Mouse (Mus musculus): Measurements from ENCODE around the gene Fhad1. TPM values are rescaled to one million over a fixed set of nuclear protein-coding genes. Genes with fewer than 3 reads are reported as not detected.

Gene Fhad1
- polyA plus RNA-seq, 1 experiment: 2.1 TPM

GRCm38 (mm10) chr4:141860246-141860841 lies 154.5 kb downstream of the Fhad1 start:
- no peaks in the 10 kb centered on the region for H3K36me3 ChIP-seq (ENCODE audit: control insufficient read depth, insufficient read depth, low read length, poor library complexity, severe bottlenecking)
- H3K27me3 ChIP-seq (ENCODE audit: control insufficient read depth, insufficient read depth, low read length, poor library complexity, severe bottlenecking): no peaks in the 10 kb centered on the region
- H3K9me3 ChIP-seq (replicated peaks; ENCODE audit: control insufficient read depth, insufficient read depth, low read length, poor library complexity, severe bottlenecking): peaks cover 1% of the 10 kb centered on the region
- H3K9ac ChIP-seq (ENCODE audit: low read depth, poor library complexity, severe bottlenecking): no peak overlapping the region
- H3K27ac ChIP-seq (ENCODE audit: insufficient read depth, low read length): no peak overlapping the region
- no peaks in the 10 kb centered on the region for H3K4me1 ChIP-seq (ENCODE audit: control insufficient read depth, insufficient read depth, low read length)
- TF ChIP-seq POLR2A (IDR thresholded peaks at IDR 0.05; ENCODE audit: insufficient read depth, low read length): no peak
- H3K4me3 ChIP-seq (ENCODE audit: low read depth, low read length): no peak overlapping the region

- no peaks in the 10 kb centered on the region for H3K36me3 ChIP-seq (ENCODE audit: control insufficient read depth, insufficient read depth, low read length, poor library complexity, severe bottlenecking)
- H3K4me1 ChIP-seq (ENCODE audit: control insufficient read depth, insufficient read depth, low read length): no peaks in the 10 kb centered on the region
- TF ChIP-seq POLR2A (IDR thresholded peaks at IDR 0.05; ENCODE audit: insufficient read depth, low read length) (no peak), CTCF (IDR thresholded peaks at IDR 0.05; ENCODE audit: low read depth, low read length) (no peak), EP300 (IDR thresholded peaks at IDR 0.05; ENCODE audit: insufficient read depth, low read depth, low read length) (no peak)
- H3K27ac ChIP-seq (ENCODE audit: insufficient read depth, low read length): no peak overlapping the region
- no peak overlapping the region for H3K4me3 ChIP-seq (ENCODE audit: low read depth, low read length)
- H3K9me3 ChIP-seq (replicated peaks; ENCODE audit: control insufficient read depth, insufficient read depth, low read length, poor library complexity, severe bottlenecking): peaks cover 5% of the 10 kb centered on the region
- no peak overlapping the region for H3K9ac ChIP-seq (ENCODE audit: low read depth, poor library complexity, severe bottlenecking)
- H3K27me3 ChIP-seq (ENCODE audit: control insufficient read depth, insufficient read depth, low read length, poor library complexity, severe bottlenecking): no peaks in the 10 kb centered on the region
Observed at GRCm38 (mm10) chr4:141859351-141859750, 155.5 kb downstream of the Fhad1 start.

GRCm38 (mm10) chr4:141858501-141858900 lies 156.4 kb downstream of the Fhad1 start:
- Histone ChIP-seq H3K9ac (ENCODE audit: low read depth, poor library complexity, severe bottlenecking) (no peak overlapping the region), H3K27me3 (ENCODE audit: control insufficient read depth, insufficient read depth, low read length, poor library complexity, severe bottlenecking) (no peaks in the 10 kb centered on the region), H3K9me3 (replicated peaks; ENCODE audit: control insufficient read depth, insufficient read depth, low read length, poor library complexity, severe bottlenecking) (peaks cover 14% of the 10 kb centered on the region), H3K36me3 (ENCODE audit: control insufficient read depth, insufficient read depth, low read length, poor library complexity, severe bottlenecking) (no peaks in the 10 kb centered on the region), H3K4me1 (ENCODE audit: control insufficient read depth, insufficient read depth, low read length) (no peaks in the 10 kb centered on the region), H3K27ac (ENCODE audit: insufficient read depth, low read length) (no peak overlapping the region), H3K4me3 (ENCODE audit: low read depth, low read length) (no peak overlapping the region)
- TF ChIP-seq EP300 (IDR thresholded peaks at IDR 0.05; ENCODE audit: insufficient read depth, low read depth, low read length): no peak
- TF ChIP-seq CTCF (IDR thresholded peaks at IDR 0.05; ENCODE audit: low read depth, low read length): no peak
- no peak for TF ChIP-seq POLR2A (IDR thresholded peaks at IDR 0.05; ENCODE audit: insufficient read depth, low read length)

DNA sequence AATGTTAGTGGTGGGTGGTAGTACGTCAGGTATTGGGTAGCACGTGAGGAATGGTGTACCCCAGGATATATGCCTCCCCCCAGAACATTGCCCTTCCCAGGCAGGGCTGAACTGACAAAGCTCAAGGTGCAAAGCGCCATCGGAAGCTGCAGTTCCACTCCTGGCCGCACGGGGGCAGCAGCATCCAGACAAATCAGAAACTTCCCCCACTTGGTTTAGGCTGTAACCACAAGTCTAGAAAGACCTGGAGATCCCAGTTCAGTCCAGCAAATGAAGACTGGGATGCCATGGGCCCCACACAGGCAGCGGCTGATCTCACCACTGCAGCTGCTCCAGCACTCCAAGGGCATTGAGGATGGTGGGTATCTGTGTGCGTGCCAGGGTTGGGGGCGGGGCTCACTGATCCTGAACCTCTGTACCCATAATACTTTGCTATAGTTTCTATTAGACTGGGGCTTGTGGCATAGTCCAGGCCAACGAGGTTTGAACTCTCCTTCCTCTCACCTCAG lies 157.4 kb downstream of the Fhad1 start:
- Histone ChIP-seq H3K4me3 (ENCODE audit: low read depth, low read length) (no peak overlapping the region), H3K27ac (ENCODE audit: insufficient read depth, low read length) (no peak overlapping the region), H3K27me3 (ENCODE audit: control insufficient read depth, insufficient read depth, low read length, poor library complexity, severe bottlenecking) (no peaks in the 10 kb centered on the region), H3K4me1 (ENCODE audit: control insufficient read depth, insufficient read depth, low read length) (no peaks in the 10 kb centered on the region), H3K9me3 (replicated peaks; ENCODE audit: control insufficient read depth, insufficient read depth, low read length, poor library complexity, severe bottlenecking) (peaks cover 20% of the 10 kb centered on the region), H3K36me3 (ENCODE audit: control insufficient read depth, insufficient read depth, low read length, poor library complexity, severe bottlenecking) (no peaks in the 10 kb centered on the region), H3K9ac (ENCODE audit: low read depth, poor library complexity, severe bottlenecking) (no peak overlapping the region)
- no peak for TF ChIP-seq POLR2A (IDR thresholded peaks at IDR 0.05; ENCODE audit: insufficient read depth, low read length)
- peak; percentile 97 for TF ChIP-seq CTCF (IDR thresholded peaks at IDR 0.05; ENCODE audit: low read depth, low read length)

DNA sequence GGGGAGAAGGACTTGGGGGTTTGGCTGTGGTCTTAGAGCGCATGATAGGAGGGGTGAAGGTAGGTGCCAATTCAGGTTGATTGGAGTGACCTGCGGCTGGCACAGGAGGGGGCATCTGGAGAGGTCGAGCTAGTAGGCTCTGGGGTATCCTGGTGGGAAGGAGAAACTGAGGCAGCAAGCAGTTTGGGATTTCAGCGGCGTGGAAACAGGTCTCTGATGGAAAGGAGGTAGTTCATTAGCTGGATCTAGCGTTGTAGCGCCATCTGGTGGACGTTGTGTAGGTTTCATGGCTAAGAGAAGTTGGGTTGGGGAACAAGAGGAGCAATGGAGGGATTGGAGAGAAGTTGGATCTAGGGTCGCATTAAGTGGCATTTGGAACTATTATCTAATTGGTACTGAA lies 161.4 kb downstream of the Fhad1 start:
- Histone ChIP-seq H3K9me3 (replicated peaks; ENCODE audit: control insufficient read depth, insufficient read depth, low read length, poor library complexity, severe bottlenecking) (peaks cover 38% of the 10 kb centered on the region), H3K4me3 (ENCODE audit: low read depth, low read length) (no peak overlapping the region), H3K27me3 (ENCODE audit: control insufficient read depth, insufficient read depth, low read length, poor library complexity, severe bottlenecking) (no peaks in the 10 kb centered on the region), H3K9ac (ENCODE audit: low read depth, poor library complexity, severe bottlenecking) (no peak overlapping the region), H3K4me1 (ENCODE audit: control insufficient read depth, insufficient read depth, low read length) (no peaks in the 10 kb centered on the region), H3K36me3 (ENCODE audit: control insufficient read depth, insufficient read depth, low read length, poor library complexity, severe bottlenecking) (no peaks in the 10 kb centered on the region), H3K27ac (ENCODE audit: insufficient read depth, low read length) (no peak overlapping the region)
- no peak for TF ChIP-seq EP300 (IDR thresholded peaks at IDR 0.05; ENCODE audit: insufficient read depth, low read depth, low read length)
- TF ChIP-seq POLR2A (IDR thresholded peaks at IDR 0.05; ENCODE audit: insufficient read depth, low read length): no peak
- TF ChIP-seq CTCF (IDR thresholded peaks at IDR 0.05; ENCODE audit: low read depth, low read length): no peak

GRCm38 (mm10) chr4:141845999-141846398 lies 168.9 kb downstream of the Fhad1 start, which contains the start of gene Ctrc:
Ctrc (minus strand) TSS chr4:141846359.
- Histone ChIP-seq H3K36me3 (ENCODE audit: control insufficient read depth, insufficient read depth, low read length, poor library complexity, severe bottlenecking) (no peaks in the 10 kb centered on the region), H3K27ac (ENCODE audit: insufficient read depth, low read length) (no peak within 1 kb of the TSS), H3K9me3 (replicated peaks; ENCODE audit: control insufficient read depth, insufficient read depth, low read length, poor library complexity, severe bottlenecking) (peaks cover 33% of the 10 kb centered on the region), H3K27me3 (ENCODE audit: control insufficient read depth, insufficient read depth, low read length, poor library complexity, severe bottlenecking) (no peaks in the 10 kb centered on the region), H3K9ac (ENCODE audit: low read depth, poor library complexity, severe bottlenecking) (no peak within 1 kb of the TSS), H3K4me3 (ENCODE audit: low read depth, low read length) (no peak within 1 kb of the TSS), H3K4me1 (ENCODE audit: control insufficient read depth, insufficient read depth, low read length) (no peaks in the 10 kb centered on the region)
- TF ChIP-seq CTCF (IDR thresholded peaks at IDR 0.05; ENCODE audit: low read depth, low read length): no peak
- TF ChIP-seq POLR2A (IDR thresholded peaks at IDR 0.05; ENCODE audit: insufficient read depth, low read length): no peak
- no peak for TF ChIP-seq EP300 (IDR thresholded peaks at IDR 0.05; ENCODE audit: insufficient read depth, low read depth, low read length)

Other genes starting within 250 kb of the Fhad1 start
- 9.1 and 10.5 TPM in 2 replicates for gene Dnajc16, start 224.2 kb downstream of the Fhad1 start, polyA plus RNA-seq (2011; ENCODE audit: insufficient read depth, insufficient read length, low read depth, missing spikeins)
- gene Casp9, start 221.5 kb downstream of the Fhad1 start, polyA plus RNA-seq (2011; ENCODE audit: insufficient read depth, insufficient read length, low read depth, missing spikeins): 17.6 and 20.7 TPM in 2 replicates
- gene Cela2a, start 188.9 kb downstream of the Fhad1 start, polyA plus RNA-seq (2011; ENCODE audit: insufficient read depth, insufficient read length, low read depth, missing spikeins): not detected in 2 replicates
- not detected in 2 replicates for gene Ctrc, start 168.7 kb downstream of the Fhad1 start, polyA plus RNA-seq (2011; ENCODE audit: insufficient read depth, insufficient read length, low read depth, missing spikeins)
- gene Efhd2, start 140.2 kb downstream of the Fhad1 start, polyA plus RNA-seq (2011; ENCODE audit: insufficient read depth, insufficient read length, low read depth, missing spikeins): 14.5 and 16.3 TPM in 2 replicates
- 16.8 and 18.9 TPM in 2 replicates for gene Tmem51, start 69.2 kb upstream of the Fhad1 start, polyA plus RNA-seq (2011; ENCODE audit: insufficient read depth, insufficient read length, low read depth, missing spikeins)
- gene Kazn, start 224.3 kb upstream of the Fhad1 start, polyA plus RNA-seq (2011; ENCODE audit: insufficient read depth, insufficient read length, low read depth, missing spikeins): 80.2 and 84.3 TPM in 2 replicates

Data from ES-Bruce4 (cell line).